In genomic region chr10:53434376-53435171, GRCm38 (mm10) we compare ENCODE assay signal across 8 mouse cellular contexts. TPM values are rescaled to one million over a fixed set of nuclear protein-coding genes. Genes with fewer than 3 reads are reported as not detected.
DNase-seq lines count a peak whose midpoint lies in the region; ATAC-seq and TF ChIP-seq lines count a peak whose summit lies in the region.

No protein-coding gene starts in this region.

- peak overlapping the region; percentile 73 for H3K27ac ChIP-seq in kidney, adult 2 months (ENCODE audit: insufficient read depth, low read depth, low read length)
- 0 out of 2 replicates have a peak overlapping the region, but pooled peaks have one; percentile 11 for H3K27ac ChIP-seq in embryonic facial prominence, embryonic 12.5 days
- H3K27ac ChIP-seq in thymus, adult 2 months (ENCODE audit: control insufficient read depth, insufficient read depth, low read length), result no peak overlapping the region
- H3K27ac ChIP-seq in forebrain, embryonic 13.5 days, result no peak overlapping the region

- ATAC-seq in embryonic facial prominence, embryonic 12.5 days (ENCODE audit: insufficient number of reproducible peaks, insufficient read depth, low FRiP score, low TSS enrichment), result no peak
- ATAC-seq in monocyte, adult 5-6 weeks (replicated peaks; ENCODE audit: insufficient number of reproducible peaks, low FRiP score, low TSS enrichment, poor library complexity, severe bottlenecking), result peak; percentile 62
- no peak for ATAC-seq in forebrain, embryonic 13.5 days

- TF ChIP-seq POLR2A in kidney, adult 2 months (IDR thresholded peaks at IDR 0.05; ENCODE audit: low read depth, low read length), result no peak
- no peak for TF ChIP-seq POLR2A in thymus, adult 2 months (IDR thresholded peaks at IDR 0.05; ENCODE audit: control insufficient read depth, extremely low read depth, insufficient read depth, low read length, poor library complexity)

- no peaks in the 10 kb centered on the region for H3K27me3 ChIP-seq in kidney, adult 2 months (replicated peaks; ENCODE audit: control insufficient read depth, insufficient read depth, low read length)
- H3K27me3 ChIP-seq in embryonic facial prominence, embryonic 12.5 days, result no peaks in the 10 kb centered on the region
- H3K27me3 ChIP-seq in thymus, adult 2 months (ENCODE audit: control insufficient read depth, insufficient read depth, low read length), result no peaks in the 10 kb centered on the region
- H3K27me3 ChIP-seq in forebrain, embryonic 13.5 days, result no peaks in the 10 kb centered on the region

- H3K4me2 ChIP-seq in embryonic facial prominence, embryonic 12.5 days (replicated peaks), result no peak overlapping the region
- H3K4me2 ChIP-seq in forebrain, embryonic 13.5 days, result no peak overlapping the region

- H3K9ac ChIP-seq in embryonic facial prominence, embryonic 12.5 days, result 0 out of 2 replicates have a peak overlapping the region, but pooled peaks have one; percentile 15
- no peak overlapping the region for H3K9ac ChIP-seq in forebrain, embryonic 13.5 days

- 35% methylated on average over 13 of the region's 13 CpGs for WGBS in kidney, adult 2 months
- 76% methylated on average over 13 of the region's 13 CpGs for WGBS in embryonic facial prominence, embryonic 12.5 days
- 64% methylated on average over 13 of the region's 13 CpGs for WGBS in thymus, adult 2 months
- WGBS in forebrain, embryonic 13.5 days, result 64% methylated on average over 13 of the region's 13 CpGs

- peaks cover 10% of the 10 kb centered on the region for H3K4me1 ChIP-seq in kidney, adult 2 months (ENCODE audit: control insufficient read depth, insufficient read depth, low read length)
- peaks cover 17% of the 10 kb centered on the region for H3K4me1 ChIP-seq in embryonic facial prominence, embryonic 12.5 days
- H3K4me1 ChIP-seq in thymus, adult 2 months (replicated peaks; ENCODE audit: control insufficient read depth, insufficient read depth, low read length), result peaks cover 8% of the 10 kb centered on the region
- H3K4me1 ChIP-seq in forebrain, embryonic 13.5 days, result peaks cover 27% of the 10 kb centered on the region

- H3K4me3 ChIP-seq in kidney, adult 2 months (ENCODE audit: insufficient read depth, low read depth, low read length), result no peak overlapping the region
- H3K4me3 ChIP-seq in embryonic facial prominence, embryonic 12.5 days, result no peak overlapping the region
- H3K4me3 ChIP-seq in thymus, adult 2 months (ENCODE audit: control insufficient read depth, insufficient read depth, low read length), result no peak overlapping the region
- H3K4me3 ChIP-seq in forebrain, embryonic 13.5 days, result no peak overlapping the region

- no peaks in the 10 kb centered on the region for H3K9me3 ChIP-seq in embryonic facial prominence, embryonic 12.5 days
- no peaks in the 10 kb centered on the region for H3K9me3 ChIP-seq in forebrain, embryonic 13.5 days (replicated peaks)

- DNase-seq in kidney, adult 2 months, result peak; percentile 61
- no peak for DNase-seq in kidney, postnatal 25 days
- peak; percentile 36 for DNase-seq in kidney, postnatal 14 days
- no peak for DNase-seq in thymus, adult 2 months
- no peak for DNase-seq in cerebellum, adult 11-12 months

- TF ChIP-seq CTCF in kidney, adult 2 months (conservative IDR thresholded peaks at IDR 0.05; ENCODE audit: insufficient read depth, insufficient read length, low read depth, low read length), result no peak
- no peak for TF ChIP-seq CTCF in thymus, adult 2 months (IDR thresholded peaks at IDR 0.05; ENCODE audit: borderline replicate concordance, control insufficient read depth, extremely low read depth, insufficient read depth, low read length, poor library complexity)

- no peaks in the 10 kb centered on the region for H3K36me3 ChIP-seq in kidney, adult 2 months (ENCODE audit: control insufficient read depth, insufficient read depth, low read length)
- no peaks in the 10 kb centered on the region for H3K36me3 ChIP-seq in embryonic facial prominence, embryonic 12.5 days
- no peaks in the 10 kb centered on the region for H3K36me3 ChIP-seq in thymus, adult 2 months (ENCODE audit: control insufficient read depth, insufficient read depth, low read length)
- H3K36me3 ChIP-seq in forebrain, embryonic 13.5 days (ENCODE audit: poor library complexity, severe bottlenecking), result no peaks in the 10 kb centered on the region

RNA-seq across cellular contexts. Expression of gene Cep85l, which starts 54.8 kb away (rescaled TPM):
- 1.7 and 2.3 TPM in 2 replicates for polyA plus RNA-seq in kidney, adult 2 months (2012; rRNA removed)
- 7.9 and 8.3 TPM in 2 replicates for polyA plus RNA-seq in embryonic facial prominence, embryonic 12.5 days (2016; fragmentation: Nextera tagmentation; extraction: Ambion mirVana)
- total RNA-seq in monocyte, adult 5-6 weeks (2017), result 27.4 to 28.7 TPM (median 28.1 TPM) in 3 replicates
- 1.8 and 1.9 TPM in 2 replicates for polyA plus RNA-seq in thymus, adult 2 months (2012; rRNA removed)
- 5.6 and 5.9 TPM in 2 replicates for polyA plus RNA-seq in forebrain, embryonic 13.5 days (2015; fragmentation: Nextera tagmentation; extraction: Ambion mirVana)

Comparison
In these comparisons a context has a peak if more than half of its experiments do, and no peak if none do; other contexts are left out.
1. DNase-seq: peak in kidney, adult 2 months (single experiment) and kidney, postnatal 14 days (single experiment); none in kidney, postnatal 25 days (0 of 2), thymus, adult 2 months (single experiment) and cerebellum, adult 11-12 months (single experiment).
2. H3K27ac ChIP-seq: peak in kidney, adult 2 months (single experiment) and embryonic facial prominence, embryonic 12.5 days (single experiment); none in thymus, adult 2 months (single experiment) and forebrain, embryonic 13.5 days (single experiment).